Mouse (Mus musculus) forebrain, embryonic 13.5 days (tissue): ENCODE data around the gene Cyp4a10. TPM values are rescaled to one million over a fixed set of nuclear protein-coding genes. Genes with fewer than 3 reads are reported as not detected.
"Not testable (repeated sequence)": the region's sequence is repeated elsewhere in the genome, so short reads cannot be mapped to it uniquely, and the experiment has no call there.

Source experiments
- ATAC-seq: fragments of 200-750 bp; cut with Nextera tagmentation; 2 replicates; pipeline ENCODE4 v1.8.0; 2017
- H3K27ac ChIP-seq: fragments of 300-500 bp; sonication (generic); 2 replicates; pipeline ENCODE4 v1.5.1; 2015; ENCODE audit warnings: inconsistent platforms, mild to moderate bottlenecking, moderate library complexity
- H3K27me3 ChIP-seq: fragments of 300-500 bp; sonication (generic); 2 replicates; pipeline ENCODE4 v1.6.1; 2015; ENCODE audit warnings: mild to moderate bottlenecking, inconsistent platforms
- H3K36me3 ChIP-seq: fragments of 300-500 bp; sonication (generic); 2 replicates; pipeline ENCODE4 v1.6.1; 2015; ENCODE audit warnings: mild to moderate bottlenecking, inconsistent platforms; ENCODE audit not compliant: poor library complexity, severe bottlenecking
- H3K4me1 ChIP-seq: fragments of 300-500 bp; sonication (generic); 2 replicates; pipeline ENCODE4 v1.6.1; 2015; ENCODE audit warnings: inconsistent platforms
- H3K4me2 ChIP-seq: fragments of 300-500 bp; sonication (generic); 2 replicates; pipeline ENCODE4 v1.6.1; 2015; ENCODE audit warnings: inconsistent platforms, mild to moderate bottlenecking, moderate library complexity
- H3K4me3 ChIP-seq: fragments of 300-500 bp; sonication (generic); 2 replicates; pipeline ENCODE4 v1.5.1; 2015; ENCODE audit warnings: mild to moderate bottlenecking, inconsistent platforms
- H3K9ac ChIP-seq: fragments of 300-500 bp; sonication (generic); 2 replicates; pipeline ENCODE4 v1.6.1; 2015; ENCODE audit warnings: mild to moderate bottlenecking, inconsistent platforms
- H3K9me3 ChIP-seq: fragments of 300-500 bp; sonication (generic); replicated peaks from 2 replicates; pipeline ENCODE4 v1.6.1; 2016; ENCODE audit warnings: inconsistent platforms
- WGBS: fragments of 180-500 bp; shearing (Covaris S2); methylation state at CpG from one replicate; pipeline ENCODE4 v1.1.7; 2015; 5-methylcytosine and 5-hydroxymethylcytosine counted together
- polyA plus RNA-seq: library from polyadenylated mRNA; unstranded; fragments of >200 nt; fragmentation: Nextera tagmentation; extraction: Ambion mirVana; gene quantifications from 2 replicates; pipeline ENCODE4 v1.2.1, GENCODE M21; 2015

Gene Cyp4a10
- polyA plus RNA-seq, 1 experiment from 2014 or later: not detected

GRCm38 (mm10) chr4:115557861-115558561 lies 39.9 kb downstream of the Cyp4a10 start:
- Histone ChIP-seq H3K4me1 (no peaks in the 10 kb centered on the region), H3K9me3 (no peaks in the 10 kb centered on the region), H3K27me3 (no peaks in the 10 kb centered on the region), H3K36me3 (no peaks in the 10 kb centered on the region), H3K27ac (no peak overlapping the region), H3K4me3 (no peak overlapping the region), H3K4me2 (no peak overlapping the region), H3K9ac (no peak overlapping the region)
- 44% methylated on average over 4 of the region's 4 CpGs for WGBS
- ATAC-seq: no peak

- H3K4me3 ChIP-seq, ATAC-seq, H3K4me1 ChIP-seq, H3K4me2 ChIP-seq, H3K9ac ChIP-seq, H3K27me3 ChIP-seq, H3K36me3 ChIP-seq, H3K9me3 ChIP-seq, H3K27ac ChIP-seq: not testable (repeated sequence)
- WGBS: 48% methylated on average over 5 of the region's 5 CpGs
Observed at GRCm38 (mm10) chr4:115561236-115561635, 43.2 kb downstream of the Cyp4a10 start.

- Histone ChIP-seq H3K9ac (no peak within 1 kb of the TSS), H3K4me3 (no peak within 1 kb of the TSS), H3K9me3 (no peaks in the 10 kb centered on the region), H3K4me2 (no peak within 1 kb of the TSS), H3K27me3 (no peaks in the 10 kb centered on the region), H3K4me1 (no peaks in the 10 kb centered on the region), H3K27ac (no peak within 1 kb of the TSS), H3K36me3 (no peaks in the 10 kb centered on the region)
- no peak for ATAC-seq
- WGBS: 85% methylated on average over 3 of the region's 3 CpGs
Observed at GRCm38 (mm10) chr4:115563401-115563800, 45.3 kb downstream of the Cyp4a10 start, which contains the start of gene Cyp4a31. Gene Cyp4a31 (plus strand): TSS chr4:115563649.

- not testable (repeated sequence) for H3K4me3 ChIP-seq, H3K27ac ChIP-seq, H3K9me3 ChIP-seq, H3K27me3 ChIP-seq, H3K36me3 ChIP-seq, H3K4me1 ChIP-seq, H3K4me2 ChIP-seq, H3K9ac ChIP-seq, ATAC-seq
- 87% methylated on average over 6 of the region's 6 CpGs for WGBS
Observed at GRCm38 (mm10) chr4:115564469-115565225, 46.6 kb downstream of the Cyp4a10 start.

- Histone ChIP-seq H3K27ac (no peak overlapping the region), H3K4me3 (no peak overlapping the region), H3K36me3 (no peaks in the 10 kb centered on the region), H3K9ac (no peak overlapping the region), H3K9me3 (no peaks in the 10 kb centered on the region), H3K4me1 (no peaks in the 10 kb centered on the region), H3K4me2 (no peak overlapping the region), H3K27me3 (no peaks in the 10 kb centered on the region)
- ATAC-seq: no peak
- WGBS: 82% methylated on average over 3 of the region's 3 CpGs
Observed at GRCm38 (mm10) chr4:115575255-115575654, 57.2 kb downstream of the Cyp4a10 start.

GRCm38 (mm10) chr4:115575776-115576175 lies 57.7 kb downstream of the Cyp4a10 start:
- H3K27ac ChIP-seq: no peak overlapping the region
- H3K9ac ChIP-seq: no peak overlapping the region
- no peaks in the 10 kb centered on the region for H3K4me1 ChIP-seq
- 80% methylated on average over 2 of the region's 2 CpGs for WGBS
- no peak overlapping the region for H3K4me3 ChIP-seq
- no peaks in the 10 kb centered on the region for H3K9me3 ChIP-seq
- no peaks in the 10 kb centered on the region for H3K27me3 ChIP-seq
- H3K4me2 ChIP-seq: no peak overlapping the region
- ATAC-seq: no peak
- H3K36me3 ChIP-seq: no peaks in the 10 kb centered on the region

- Histone ChIP-seq H3K9me3 (no peaks in the 10 kb centered on the region), H3K4me1 (no peaks in the 10 kb centered on the region), H3K27me3 (no peaks in the 10 kb centered on the region), H3K36me3 (no peaks in the 10 kb centered on the region), H3K9ac (no peak overlapping the region), H3K4me3 (no peak overlapping the region), H3K4me2 (no peak overlapping the region), H3K27ac (no peak overlapping the region)
- no peak for ATAC-seq
Observed at GRCm38 (mm10) chr4:115583036-115583435, 65.0 kb downstream of the Cyp4a10 start.

Other genes with a start within 250 kb of the Cyp4a10 start
- not detected in 2 replicates for gene Cyp4a12a, start 219.2 kb upstream of the Cyp4a10 start, polyA plus RNA-seq
- gene Cyp4a12b, start 106.6 kb upstream of the Cyp4a10 start, polyA plus RNA-seq: not detected in 2 replicates
- gene Cyp4a30b, start 65.7 kb upstream of the Cyp4a10 start, polyA plus RNA-seq: not detected in 2 replicates
- not detected in 2 replicates for gene Cyp4a14, start 22.1 kb upstream of the Cyp4a10 start, polyA plus RNA-seq
- gene Cyp4a31, start 45.4 kb downstream of the Cyp4a10 start, polyA plus RNA-seq: not detected in 2 replicates
- not detected in 2 replicates for gene Cyp4a32, start 82.7 kb downstream of the Cyp4a10 start, polyA plus RNA-seq
- 0.24 TPM in 1 of 2 replicates, not detected in the other for gene Cyp4b1, start 129.5 kb downstream of the Cyp4a10 start, polyA plus RNA-seq
- 23.6 and 23.7 TPM in 2 replicates for gene Efcab14, start 219.5 kb downstream of the Cyp4a10 start, polyA plus RNA-seq